Mouse (Mus musculus): ENCODE measurements around the gene Cers1.

Cers1 gene

GRCm38 (mm10) chr8:70352657-70353151 lies 37.1 kb downstream of the Cers1 start:
- no peak for DNase-seq

DNA sequence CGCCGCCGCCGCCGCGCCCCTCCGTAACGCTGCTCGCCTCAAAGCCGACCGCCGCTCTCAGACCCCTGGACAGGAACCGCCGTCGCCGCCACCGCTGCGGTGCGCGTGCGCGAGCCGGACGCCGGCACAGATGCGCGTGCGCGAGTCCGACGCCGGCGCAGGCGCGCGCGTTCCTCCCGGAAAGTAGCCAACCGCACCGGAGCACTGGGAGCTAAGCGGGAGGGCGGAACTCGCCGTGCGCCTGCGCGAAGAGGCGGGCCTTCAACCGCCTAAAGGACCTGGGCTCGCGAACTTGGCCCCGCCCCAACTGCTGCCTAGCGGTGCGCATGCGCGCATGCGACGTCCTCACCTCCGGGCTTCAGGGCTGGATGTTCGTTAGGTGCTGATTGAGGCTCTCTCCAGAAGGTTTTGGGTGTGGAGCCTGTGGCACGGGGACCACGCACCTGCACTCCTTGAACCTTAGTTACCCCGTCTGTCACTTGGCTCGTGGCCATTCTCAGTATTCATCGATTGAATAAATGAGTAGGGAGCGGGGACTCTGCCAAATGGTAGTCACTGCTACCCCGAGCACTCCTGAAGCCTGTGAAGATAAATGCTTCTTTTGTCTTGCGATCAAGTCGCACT lies 37.7 kb downstream of the Cers1 start, which contains the start of gene Upf1:
Upf1 (minus strand) TSS at position 85 of the 624 bp plus-strand sequence.
- peak; percentile 98 to 99 for DNase-seq

DNA sequence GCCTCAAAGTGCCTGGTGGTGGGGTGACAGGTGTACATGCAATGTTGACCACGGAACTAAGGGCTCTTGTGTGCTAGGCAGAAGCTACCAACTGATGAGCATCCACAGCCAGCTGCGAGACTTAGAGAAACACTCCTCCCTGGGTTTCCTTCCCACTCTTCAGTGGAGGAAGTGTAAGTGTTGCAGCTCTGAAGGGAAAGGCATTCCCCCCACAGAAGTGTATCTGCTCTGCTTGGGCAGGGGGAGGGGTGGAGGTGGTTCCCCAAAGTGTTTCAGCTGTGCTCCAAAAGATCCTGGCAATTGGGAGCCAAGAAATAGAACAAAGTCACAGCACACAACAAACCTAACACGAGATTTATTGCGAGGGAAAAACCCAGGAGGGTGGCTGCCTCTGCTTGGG lies 38.4 kb downstream of the Cers1 start:
- DNase-seq, result no peak

DNA sequence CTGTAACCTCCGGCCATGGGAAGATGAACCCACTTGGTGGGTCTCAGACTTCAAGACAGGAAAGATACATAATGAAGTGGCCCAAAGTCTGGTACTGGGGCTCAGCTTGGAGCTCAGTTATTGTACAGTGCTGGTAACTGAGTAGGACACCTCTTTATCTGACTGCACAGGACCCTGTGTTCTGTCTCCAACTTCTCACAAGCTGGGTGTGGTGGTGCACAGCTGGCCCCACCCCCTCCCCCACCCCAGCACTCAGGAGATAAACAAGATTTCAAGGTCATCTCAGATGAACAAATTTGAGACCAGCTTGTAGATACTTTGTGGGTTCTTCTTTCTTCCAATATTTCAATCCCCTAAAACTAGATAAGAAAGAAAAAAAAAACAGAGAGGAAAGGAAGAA lies 40.5 kb downstream of the Cers1 start:
- no peak for DNase-seq

DNA sequence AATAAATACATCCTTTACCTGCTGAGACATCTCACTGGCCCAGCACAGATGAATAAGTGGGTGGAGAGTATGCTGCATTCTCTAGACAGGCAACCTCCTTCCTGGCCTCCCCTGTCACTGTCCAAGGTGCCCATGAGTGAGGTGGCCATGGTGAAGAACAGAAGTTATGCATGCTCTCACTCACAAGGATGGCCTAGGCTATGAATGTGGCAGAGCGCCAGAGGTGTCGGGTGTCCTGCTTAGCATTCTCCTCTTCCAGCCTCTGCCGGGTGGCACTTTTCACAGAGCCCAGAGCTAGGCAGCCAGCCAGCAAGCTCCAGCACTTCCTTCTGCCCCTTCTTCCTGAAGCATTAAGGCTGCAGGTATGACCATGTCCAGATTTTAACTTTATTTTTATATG lies 43.8 kb downstream of the Cers1 start:
- DNase-seq, result peak; percentile 25 to 43

- DNase-seq, result peak in 1 of 2 experiments; percentile 34
These were observed 45.2 kb downstream of the Cers1 start for GRCm38 (mm10) chr8:70360769-70361168.

GRCm38 (mm10) chr8:70361484-70362032 lies 46.0 kb downstream of the Cers1 start:
- DNase-seq, result no peak

- DNase-seq, result peak; percentile 78 to 81
These were observed 48.5 kb downstream of the Cers1 start for GRCm38 (mm10) chr8:70364066-70364465.

DNA sequence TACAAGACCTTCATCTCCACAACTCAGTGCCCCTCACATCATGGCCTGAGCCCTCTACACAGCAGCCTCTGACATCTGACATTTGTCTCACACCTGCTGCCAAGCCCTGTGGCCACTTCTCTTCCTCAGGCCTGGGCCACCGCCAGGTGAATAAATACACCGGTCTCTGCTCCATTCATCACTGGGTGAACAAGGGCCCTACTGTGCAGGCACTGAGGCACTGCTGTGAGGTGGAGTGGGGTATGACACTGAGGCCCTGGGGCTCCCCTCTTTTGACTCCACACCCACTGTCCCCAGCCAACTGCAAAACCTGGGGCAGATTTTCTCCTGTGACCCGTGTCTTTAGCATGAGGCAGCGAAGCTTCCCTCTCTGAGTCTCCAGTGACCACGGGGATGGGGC lies 51.0 kb downstream of the Cers1 start:
- DNase-seq, result no peak

DNA sequence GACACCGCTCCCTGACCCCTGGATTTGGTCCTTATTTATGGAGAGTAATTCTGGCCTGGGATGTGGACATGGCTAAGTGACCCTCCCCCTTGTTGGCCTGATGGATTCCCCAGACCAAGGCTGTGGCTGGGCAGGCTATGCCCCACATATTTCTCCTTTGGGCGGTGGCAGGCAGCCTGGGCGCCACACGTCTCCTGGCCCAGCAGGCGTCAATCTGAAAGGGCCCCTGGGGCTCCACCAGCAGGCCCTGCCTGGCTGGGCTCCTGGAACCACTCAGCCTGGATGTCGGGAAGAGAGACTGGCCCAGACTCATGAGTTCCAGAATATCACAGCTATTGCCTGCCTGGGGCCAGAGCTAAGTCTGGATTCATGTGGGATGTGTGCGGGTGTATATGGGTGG lies 54.9 kb downstream of the Cers1 start:
- no peak for DNase-seq

DNA sequence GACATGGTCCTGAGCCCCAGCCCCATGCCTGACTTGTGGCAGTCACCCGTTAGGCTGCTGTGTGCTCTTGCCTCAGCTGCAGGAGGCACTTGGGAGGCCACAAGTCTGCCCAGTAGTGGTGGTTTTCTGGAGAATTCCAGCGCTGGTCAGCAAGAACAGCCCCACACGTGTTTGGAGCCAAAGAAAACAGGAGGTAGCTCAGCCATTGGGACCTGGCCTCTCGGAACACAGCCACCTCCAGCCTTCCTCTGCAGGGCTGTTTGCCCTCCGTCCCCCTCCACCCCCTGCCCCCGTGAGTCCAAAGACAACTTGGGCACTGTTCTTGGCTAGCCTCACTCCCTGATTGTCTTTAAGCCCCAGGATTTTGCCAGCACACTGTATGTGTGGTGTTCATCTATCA lies 56.4 kb downstream of the Cers1 start:
- DNase-seq, result peak; percentile 58 to 79

GRCm38 (mm10) chr8:70373397-70374317 lies 58.1 kb downstream of the Cers1 start, which contains the start of gene Comp:
Comp (plus strand) TSS chr8:70373558.
- no peak for DNase-seq

GRCm38 (mm10) chr8:70374318-70374927 lies 58.8 kb downstream of the Cers1 start:
- DNase-seq, result peak; percentile 84 to 86

DNA sequence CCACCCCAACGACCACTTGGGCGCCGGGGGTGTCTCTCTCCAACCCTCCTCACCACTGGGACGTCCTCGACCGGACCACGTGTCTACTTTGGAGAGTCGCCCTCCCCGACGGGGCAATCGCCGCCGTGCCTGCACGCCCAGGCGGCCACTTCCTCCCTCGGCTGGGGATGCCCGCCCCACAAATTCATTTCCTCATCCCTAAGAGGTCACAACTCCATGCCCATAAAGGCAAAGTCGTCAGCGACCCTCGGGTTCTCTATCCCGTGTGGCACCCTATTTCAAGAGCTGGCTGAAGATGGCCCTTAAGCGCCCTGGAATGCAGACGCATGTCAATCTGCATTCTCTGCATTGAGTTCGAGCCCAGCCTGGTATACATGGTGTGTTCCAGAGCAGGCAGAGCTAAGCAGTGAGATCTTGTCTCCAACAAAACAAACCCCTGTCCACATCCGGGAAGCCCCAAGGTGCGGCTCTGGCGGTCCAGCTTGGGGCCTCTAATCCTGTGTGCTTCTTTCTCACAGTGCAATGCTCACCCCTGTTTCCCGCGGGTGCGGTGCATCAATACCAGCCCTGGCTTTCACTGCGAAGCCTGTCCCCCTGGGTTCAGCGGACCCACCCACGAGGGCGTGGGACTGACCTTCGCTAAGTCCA lies 59.8 kb downstream of the Cers1 start:
- DNase-seq, result no peak

- no peak for DNase-seq
These were observed 60.7 kb downstream of the Cers1 start for GRCm38 (mm10) chr8:70376275-70376741.

DNA sequence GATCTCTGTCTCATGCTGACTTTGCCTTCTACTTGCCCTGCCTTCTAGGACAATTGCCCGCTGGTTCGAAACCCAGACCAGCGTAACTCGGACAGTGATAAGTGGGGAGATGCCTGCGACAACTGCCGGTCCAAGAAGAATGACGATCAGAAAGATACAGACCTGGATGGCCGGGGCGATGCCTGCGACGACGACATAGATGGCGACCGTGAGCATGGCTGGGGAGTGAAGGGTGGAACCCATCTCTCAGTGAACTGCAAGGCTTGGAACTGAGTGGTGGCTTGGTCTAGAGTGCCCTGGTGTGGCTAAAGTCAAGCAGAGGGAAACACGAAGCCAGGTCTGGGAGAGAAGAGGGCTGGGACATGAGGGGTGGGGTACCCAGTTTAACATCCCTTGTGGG lies 61.5 kb downstream of the Cers1 start:
- DNase-seq, result no peak

DNA sequence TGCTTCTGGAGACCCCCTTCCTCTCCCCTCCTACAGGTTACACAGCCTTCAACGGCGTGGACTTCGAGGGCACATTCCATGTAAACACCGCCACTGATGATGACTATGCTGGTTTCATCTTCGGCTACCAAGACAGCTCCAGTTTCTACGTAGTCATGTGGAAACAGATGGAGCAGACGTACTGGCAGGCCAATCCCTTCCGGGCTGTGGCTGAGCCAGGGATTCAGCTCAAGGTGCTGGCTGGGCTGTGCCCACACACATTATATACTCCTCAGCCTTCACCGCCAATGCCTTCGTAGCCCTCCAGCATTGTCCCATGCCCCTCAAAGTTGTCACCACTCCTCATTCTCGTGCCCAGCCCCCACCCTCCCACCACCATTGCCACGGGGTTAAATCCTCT lies 64.5 kb downstream of the Cers1 start:
- no peak for DNase-seq

Measured in kidney, adult 8-10 months (tissue).